Mouse (Mus musculus) olfactory bulb, adult 2 months (tissue): ENCODE results near the gene Ldlrap1. TPM values are rescaled to one million over a fixed set of nuclear protein-coding genes. Genes with fewer than 3 reads are reported as not detected.

Source experiments
- H3K27ac ChIP-seq: fragments of 200-500 bp; 2 replicates; pipeline ENCODE4 v1.5.1; 2012; ENCODE audit warnings: low read depth, low read length; ENCODE audit not compliant: insufficient read depth
- H3K4me1 ChIP-seq: fragments of 200-500 bp; 2 replicates; pipeline ENCODE4 v1.6.1; 2012; ENCODE audit warnings: low read length; ENCODE audit not compliant: control insufficient read depth, insufficient read depth
- H3K4me3 ChIP-seq: fragments of 200-500 bp; 2 replicates; pipeline ENCODE4 v1.5.1; 2012; ENCODE audit warnings: mild to moderate bottlenecking, low read depth, low read length, moderate library complexity; ENCODE audit not compliant: insufficient read depth
- CTCF ChIP-seq: fragments of 200-500 bp; IDR thresholded peaks from 2 replicates; pipeline ENCODE4 v1.5.1; 2012; ENCODE audit warnings: low read depth, mild to moderate bottlenecking, low read length, moderate library complexity; ENCODE audit not compliant: insufficient read depth
- POLR2A ChIP-seq: fragments of 200-500 bp; IDR thresholded peaks from 2 replicates; pipeline ENCODE4 v1.6.1; 2012; ENCODE audit warnings: mild to moderate bottlenecking, low read depth, low read length, moderate library complexity; ENCODE audit not compliant: insufficient read depth
- WGBS: fragments of 180-500 bp; shearing (Covaris S2); methylation state at CpG from one replicate; pipeline ENCODE4 v1.1.7; 2018; 5-methylcytosine and 5-hydroxymethylcytosine counted together
- polyA plus RNA-seq: library from polyadenylated mRNA; stranded (reverse); fragments of >200 nt; gene quantifications from 2 replicates; pipeline ENCODE4 v1.2.4, GENCODE M21; 2012; ENCODE audit warnings: low replicate concordance; ENCODE audit not compliant: missing spikeins, insufficient read depth, insufficient read length

The Ldlrap1 gene
- polyA plus RNA-seq, 1 experiment: not detected

DNA sequence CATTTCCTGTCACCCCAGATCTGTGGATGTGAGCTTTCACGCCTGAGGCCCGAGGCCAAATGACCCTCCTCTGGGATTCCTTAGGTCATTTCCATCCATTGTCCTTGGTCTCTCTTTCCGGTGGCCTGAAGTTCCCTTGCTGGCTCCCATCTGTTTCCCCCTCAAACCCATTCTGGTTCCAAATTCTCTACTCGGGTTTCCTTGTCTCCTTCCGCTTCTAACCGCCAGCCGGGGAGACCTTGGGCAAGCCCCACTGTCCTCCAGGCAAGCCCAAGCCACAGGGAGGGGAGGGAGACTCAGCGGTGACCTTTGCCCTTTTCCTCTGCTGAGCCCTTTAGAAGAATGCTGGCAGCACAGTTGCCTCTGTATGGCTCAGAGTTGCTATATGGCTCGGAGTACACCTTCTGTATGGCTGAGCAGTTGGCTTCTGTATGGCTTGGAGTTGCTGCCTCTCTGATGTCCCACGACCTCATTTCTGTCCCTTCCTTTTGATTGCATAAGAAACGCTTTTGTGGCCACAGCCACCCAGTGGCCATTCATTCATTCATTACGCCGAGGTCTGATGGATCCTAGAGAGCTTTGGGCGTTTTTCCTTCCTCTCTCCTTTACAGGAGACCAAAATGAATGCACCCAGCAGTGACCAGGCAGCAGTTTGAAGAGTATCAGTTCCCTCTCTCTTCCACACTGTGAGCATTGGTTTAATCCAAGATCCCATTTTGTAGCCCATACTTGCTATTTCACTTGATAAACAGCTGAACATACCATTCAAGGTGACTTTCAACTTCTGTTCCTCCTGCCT is 11.5 kb upstream of the Ldlrap1 start:
- no peaks in the 10 kb centered on the region for H3K4me1 ChIP-seq
- 68% methylated on average over 14 of the region's 14 CpGs for WGBS
- no peak overlapping the region for H3K27ac ChIP-seq
- TF ChIP-seq CTCF: no peak
- no peak for TF ChIP-seq POLR2A
- no peak overlapping the region for H3K4me3 ChIP-seq

DNA sequence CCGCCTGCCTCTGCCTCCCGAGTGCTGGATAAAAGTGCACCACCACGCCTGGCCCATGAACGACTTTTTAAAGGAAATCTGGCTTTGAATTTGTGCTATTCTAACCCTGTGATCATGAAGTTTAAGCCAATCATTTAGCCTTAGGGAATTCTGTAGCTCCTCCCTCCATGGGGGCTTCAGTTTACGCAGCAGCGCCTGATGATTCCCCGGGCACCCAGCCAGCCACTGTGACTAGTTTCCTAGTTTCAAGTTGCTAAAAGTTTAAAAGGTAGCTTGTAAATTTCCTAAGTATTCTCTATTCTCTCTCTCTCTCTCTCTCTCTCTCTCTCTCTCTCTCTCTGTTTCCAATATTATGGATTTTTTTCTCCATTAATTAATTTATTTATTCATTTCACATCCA is 8.4 kb upstream of the Ldlrap1 start:
- peaks cover 10% of the 10 kb centered on the region for H3K4me1 ChIP-seq
- no peak overlapping the region for H3K4me3 ChIP-seq
- H3K27ac ChIP-seq: no peak overlapping the region
- 68% methylated on average over 7 of the region's 7 CpGs for WGBS
- TF ChIP-seq CTCF: no peak
- no peak for TF ChIP-seq POLR2A

DNA sequence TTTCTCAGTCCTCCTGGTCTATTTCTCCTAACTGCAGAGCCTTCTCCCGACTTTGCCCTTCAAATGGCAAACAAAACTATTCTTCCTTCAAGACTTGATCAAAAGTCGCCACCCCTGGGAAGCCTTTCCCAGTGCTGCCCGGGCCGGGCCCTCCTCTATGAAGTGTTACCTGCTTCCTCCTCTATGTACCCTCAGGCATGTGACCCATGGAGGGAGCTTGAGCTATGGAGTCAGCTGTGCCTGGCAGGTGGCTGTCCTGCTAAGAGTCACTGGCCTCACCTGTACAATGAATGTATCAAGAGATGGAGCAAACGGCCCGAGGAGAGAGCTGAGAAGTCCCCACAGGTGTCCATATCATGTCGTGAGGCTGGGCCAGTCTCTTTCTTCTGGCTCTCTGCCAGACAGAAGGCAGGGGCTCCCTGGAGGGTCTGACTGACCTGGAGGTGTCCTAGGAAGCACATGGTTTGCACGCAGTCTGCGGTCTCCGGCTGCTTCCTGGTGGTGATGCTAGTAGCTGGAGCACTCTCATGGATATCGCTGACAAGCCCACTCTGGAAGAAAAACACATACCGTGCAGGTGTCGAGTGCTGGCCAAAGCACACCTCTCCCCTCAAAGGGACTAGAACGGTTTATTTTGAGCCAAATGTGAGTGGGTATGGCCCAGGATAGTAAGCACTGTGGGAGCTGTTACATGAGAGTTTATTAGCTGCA is 7.6 kb upstream of the Ldlrap1 start:
- Histone ChIP-seq H3K4me1 (peaks cover 10% of the 10 kb centered on the region), H3K4me3 (no peak overlapping the region), H3K27ac (no peak overlapping the region)
- 72% methylated on average over 14 of the region's 14 CpGs for WGBS
- TF ChIP-seq CTCF (no peak), POLR2A (no peak)

- Histone ChIP-seq H3K27ac (no peak overlapping the region), H3K4me3 (no peak overlapping the region), H3K4me1 (peaks cover 10% of the 10 kb centered on the region)
- TF ChIP-seq CTCF: no peak
- no peak for TF ChIP-seq POLR2A
- WGBS: 92% methylated on average over 6 of the region's 6 CpGs
Measured at GRCm38 (mm10) chr4:134774126-134774525, 6.3 kb upstream of the Ldlrap1 start.

DNA sequence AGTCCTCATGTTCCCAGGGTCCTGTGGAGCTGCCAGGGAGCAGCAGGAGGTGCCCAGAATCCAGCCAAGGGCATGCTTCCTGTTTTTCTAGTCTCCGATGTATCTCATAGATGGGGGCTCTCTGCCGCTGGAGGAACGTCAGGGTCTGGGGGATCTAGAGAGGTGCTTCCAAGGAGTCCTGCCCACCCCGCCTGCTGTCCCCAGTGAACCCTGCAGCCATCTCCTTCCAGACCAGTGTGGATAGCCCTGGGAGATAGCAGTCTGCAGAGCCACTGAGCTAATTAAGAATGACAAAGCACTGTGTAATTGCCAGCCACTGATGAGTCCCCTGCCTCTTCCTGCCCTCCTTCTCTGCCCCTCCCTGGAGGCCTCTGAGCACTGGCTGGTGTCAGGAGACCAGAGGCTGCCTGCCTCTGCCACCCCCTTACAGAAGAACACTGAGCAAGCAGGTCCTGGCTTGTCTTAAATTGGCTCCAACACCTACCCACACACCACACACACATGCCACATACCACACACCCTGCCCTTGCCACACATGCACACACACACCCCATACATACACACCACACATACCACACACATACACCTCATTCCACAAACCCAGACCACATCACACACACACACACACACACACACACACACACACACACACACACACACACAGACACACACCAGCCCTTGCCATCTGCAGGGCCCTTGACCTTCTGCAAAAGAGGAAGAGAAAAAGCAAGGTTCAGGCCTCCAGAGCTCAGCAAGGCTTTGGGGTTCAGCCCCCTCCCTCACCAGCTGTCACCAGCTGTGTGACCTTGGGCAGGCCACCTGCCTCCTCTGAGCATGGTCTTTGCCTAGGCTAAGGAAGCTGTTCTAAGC is 5.2 kb upstream of the Ldlrap1 start:
- Histone ChIP-seq H3K27ac (no peak overlapping the region), H3K4me3 (no peak overlapping the region), H3K4me1 (peaks cover 10% of the 10 kb centered on the region)
- no peak for TF ChIP-seq CTCF
- TF ChIP-seq POLR2A: no peak
- 65% methylated on average over 4 of the region's 4 CpGs for WGBS

DNA sequence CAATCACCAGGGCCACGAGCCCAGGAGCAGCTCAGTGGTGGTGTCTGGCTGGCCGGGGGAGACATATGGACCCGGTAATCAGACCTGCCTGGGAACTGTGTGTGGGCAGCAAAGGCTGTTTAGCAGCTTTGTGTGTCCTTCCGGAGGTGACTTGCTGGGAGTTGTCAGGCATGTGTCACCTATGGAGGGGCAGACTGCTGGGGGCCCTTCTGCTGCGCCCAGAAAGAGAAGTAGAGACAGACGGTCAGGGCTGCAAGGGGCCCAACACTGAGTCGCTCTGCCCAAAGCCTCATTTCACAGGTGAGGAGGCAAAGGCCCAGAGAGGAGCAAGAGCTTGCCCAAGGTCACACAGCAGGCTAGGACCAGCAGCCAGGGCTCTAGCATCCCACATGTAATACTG is 2.1 kb upstream of the Ldlrap1 start:
- H3K4me1 ChIP-seq: peaks cover 22% of the 10 kb centered on the region
- 97% methylated on average over 7 of the region's 7 CpGs for WGBS
- no peak overlapping the region for H3K4me3 ChIP-seq
- no peak overlapping the region for H3K27ac ChIP-seq
- TF ChIP-seq POLR2A: no peak
- TF ChIP-seq CTCF: no peak

GRCm38 (mm10) chr4:134769081-134769811 is 1.4 kb upstream of the Ldlrap1 start:
- TF ChIP-seq POLR2A: no peak
- no peak for TF ChIP-seq CTCF
- H3K27ac ChIP-seq: no peak overlapping the region
- H3K4me3 ChIP-seq: no peak overlapping the region
- WGBS: 87% methylated on average over 7 of the region's 7 CpGs
- peaks cover 22% of the 10 kb centered on the region for H3K4me1 ChIP-seq

GRCm38 (mm10) chr4:134768226-134768888 is 533 bp upstream of the Ldlrap1 start:
- H3K27ac ChIP-seq: no peak overlapping the region
- 47% methylated on average over 21 of the region's 21 CpGs for WGBS
- peaks cover 21% of the 10 kb centered on the region for H3K4me1 ChIP-seq
- H3K4me3 ChIP-seq: peak overlapping the region; percentile 52
- TF ChIP-seq CTCF (no peak), POLR2A (no peak)
